In genomic region chrX:10714696-10715140, GRCm38 (mm10) we compare ENCODE assay signal across 8 mouse cellular contexts. TPM values are rescaled to one million over a fixed set of nuclear protein-coding genes. Genes with fewer than 3 reads are reported as not detected.
DNase-seq lines count a peak whose midpoint lies in the region; ATAC-seq and TF ChIP-seq lines count a peak whose summit lies in the region.

Mid1ip1 (plus strand) TSS chrX:10715013.

- WGBS in hindbrain, postnatal 0 days, result 31% methylated on average over 12 of the region's 12 CpGs
- 15% methylated on average over 11 of the region's 12 CpGs for WGBS in macrophage (ENCODE audit: missing documents)

- TF ChIP-seq CTCF in cortical plate, adult 2 months (IDR thresholded peaks at IDR 0.05; ENCODE audit: extremely low read depth, insufficient read depth, low read length), result no peak
- no peak for TF ChIP-seq CTCF in hindbrain, postnatal 0 days (IDR thresholded peaks at IDR 0.05; ENCODE audit: low read depth)

- DNase-seq in gastrocnemius, adult 8-10 months (ENCODE audit: low spot score in 2 of 2), result peak; percentile 79 to 86
- DNase-seq in hindbrain, postnatal 0 days (ENCODE audit: low spot score), result peak; percentile 89
- DNase-seq in left cerebral cortex, adult 18-20 months (ENCODE audit: low spot score in 2 of 2), result peak; percentile 10 to 20
- DNase-seq in right cerebral cortex, adult 18-20 months, result peak; percentile 58
- DNase-seq in urinary bladder, adult 2 months (ENCODE audit: low spot score), result peak; percentile 42

- H3K27me3 ChIP-seq in hindbrain, postnatal 0 days (ENCODE audit: insufficient read depth, low read length), result no peaks in the 10 kb centered on the region

- peaks cover 23% of the 10 kb centered on the region for H3K79me2 ChIP-seq in macrophage (ENCODE audit: inconsistent target)

- TF ChIP-seq POLR2A in cortical plate, adult 2 months (IDR thresholded peaks at IDR 0.05; ENCODE audit: extremely low read depth, insufficient read depth, low read length), result no peak

- peak within 1 kb of the TSS; percentile 89 for H3K27ac ChIP-seq in cortical plate, adult 2 months (ENCODE audit: insufficient read depth, low read length)
- no peak within 1 kb of the TSS; the same call in 1 of the 2 replicates for H3K27ac ChIP-seq in hindbrain, postnatal 0 days
- H3K27ac ChIP-seq in macrophage, result peak within 1 kb of the TSS; percentile 90

- ATAC-seq in activated CD4-positive, CD25-positive, alpha-beta regulatory T cell, adult 4 months, result peak; percentile 31
- ATAC-seq in hindbrain, postnatal 0 days, result peak; percentile 76

- no peaks in the 10 kb centered on the region for H3K9me3 ChIP-seq in hindbrain, postnatal 0 days (ENCODE audit: low read length)

- H3K4me3 ChIP-seq in cortical plate, adult 2 months (ENCODE audit: insufficient read depth, low read length), result no peak within 1 kb of the TSS
- H3K4me3 ChIP-seq in hindbrain, postnatal 0 days (ENCODE audit: low read length), result peak within 1 kb of the TSS; percentile 6
- H3K4me3 ChIP-seq in macrophage (ENCODE audit: inconsistent target), result peak within 1 kb of the TSS; percentile 42

- no peak within 1 kb of the TSS for H3K9ac ChIP-seq in hindbrain, postnatal 0 days (replicated peaks; ENCODE audit: low read length)

- no peaks in the 10 kb centered on the region for H3K36me3 ChIP-seq in hindbrain, postnatal 0 days (ENCODE audit: insufficient read depth, low read length)
- H3K36me3 ChIP-seq in macrophage (ENCODE audit: inconsistent target), result no peaks in the 10 kb centered on the region

- H3K4me1 ChIP-seq in cortical plate, adult 2 months (ENCODE audit: control insufficient read depth, insufficient read depth, low read length), result no peaks in the 10 kb centered on the region
- H3K4me1 ChIP-seq in hindbrain, postnatal 0 days (ENCODE audit: insufficient read depth, low read length), result no peaks in the 10 kb centered on the region

- H3K4me2 ChIP-seq in hindbrain, postnatal 0 days (ENCODE audit: low read depth, low read length), result peak within 1 kb of the TSS; percentile 41

RNA-seq across cellular contexts. Expression of gene Mid1ip1, which starts in this region (rescaled TPM):
- 10 to 100 TPM in 1 of 2 experiments, 1 to 10 TPM in 1; 8.8 to 14.5 TPM for polyA plus RNA-seq in activated CD4-positive, CD25-positive, alpha-beta regulatory T cell, adult 4 months (2017; shearing (Covaris generic))
- 101 and 108 TPM in 2 replicates for polyA plus RNA-seq in cortical plate, adult 2 months (2012; rRNA removed)
- 10 to 100 TPM; 31.5 to 56.6 (median 35.3) TPM for total RNA-seq in gastrocnemius, adult 8-10 months (2022)
- total RNA-seq in hindbrain, postnatal 0 days (2014; rRNA removed), result 92.9 and 115 TPM in 2 replicates
- 107 and 113 TPM in 2 replicates for polyA plus RNA-seq in hindbrain, postnatal 0 days (2015; fragmentation: Nextera tagmentation; extraction: Ambion mirVana)
- 100 to 1,000 TPM; 108 to 113 TPM for total RNA-seq in left cerebral cortex, adult 18-20 months (2021)
- 10 to 100 TPM in 8 of 26 experiments, 1 to 10 TPM in 18; 3.8 to 22.1 (median 8.3) TPM for total RNA-seq in macrophage (2018; cell fraction: chromatin; rRNA removed)
- 100 to 1,000 TPM in 2 of 26 experiments, 10 to 100 TPM in 24; 36.4 to 103 (median 54.8) TPM for total RNA-seq in macrophage (2018; cell fraction: cytosol; rRNA removed)
- 10 to 100 TPM; 15.3 to 75.8 (median 27.1) TPM for total RNA-seq in macrophage (2018; cell fraction: nucleus; rRNA removed)
- polyA plus RNA-seq in macrophage (2018), result 59.3 to 119 TPM (median 84.9 TPM) in 3 replicates
- 59.4 and 64.1 TPM in 2 replicates for polyA plus RNA-seq in urinary bladder, adult 2 months (2012; rRNA removed)

Comparison
In these comparisons a context has a peak if more than half of its experiments do, and no peak if none do; other contexts are left out.
1. DNase-seq: peak in every context shown above with its lines; median percentile 89 in hindbrain, postnatal 0 days; 82 in gastrocnemius, adult 8-10 months; 58 in right cerebral cortex, adult 18-20 months; 42 in urinary bladder, adult 2 months; 15 in left cerebral cortex, adult 18-20 months.